Mouse (Mus musculus): ENCODE data around the gene Gja3. TPM values are rescaled to one million over a fixed set of nuclear protein-coding genes. Genes with fewer than 3 reads are reported as not detected.

Gja3 gene
- 0.06 TPM in 1 of 2 replicates, not detected in the other for polyA plus RNA-seq (2012; rRNA removed; ENCODE audit: low replicate concordance)

GRCm38 (mm10) chr14:57057563-57058321 is at the start of gene Gja3:
TSS of gene Gja3 (minus strand) at chr14:57058100.

DNA sequence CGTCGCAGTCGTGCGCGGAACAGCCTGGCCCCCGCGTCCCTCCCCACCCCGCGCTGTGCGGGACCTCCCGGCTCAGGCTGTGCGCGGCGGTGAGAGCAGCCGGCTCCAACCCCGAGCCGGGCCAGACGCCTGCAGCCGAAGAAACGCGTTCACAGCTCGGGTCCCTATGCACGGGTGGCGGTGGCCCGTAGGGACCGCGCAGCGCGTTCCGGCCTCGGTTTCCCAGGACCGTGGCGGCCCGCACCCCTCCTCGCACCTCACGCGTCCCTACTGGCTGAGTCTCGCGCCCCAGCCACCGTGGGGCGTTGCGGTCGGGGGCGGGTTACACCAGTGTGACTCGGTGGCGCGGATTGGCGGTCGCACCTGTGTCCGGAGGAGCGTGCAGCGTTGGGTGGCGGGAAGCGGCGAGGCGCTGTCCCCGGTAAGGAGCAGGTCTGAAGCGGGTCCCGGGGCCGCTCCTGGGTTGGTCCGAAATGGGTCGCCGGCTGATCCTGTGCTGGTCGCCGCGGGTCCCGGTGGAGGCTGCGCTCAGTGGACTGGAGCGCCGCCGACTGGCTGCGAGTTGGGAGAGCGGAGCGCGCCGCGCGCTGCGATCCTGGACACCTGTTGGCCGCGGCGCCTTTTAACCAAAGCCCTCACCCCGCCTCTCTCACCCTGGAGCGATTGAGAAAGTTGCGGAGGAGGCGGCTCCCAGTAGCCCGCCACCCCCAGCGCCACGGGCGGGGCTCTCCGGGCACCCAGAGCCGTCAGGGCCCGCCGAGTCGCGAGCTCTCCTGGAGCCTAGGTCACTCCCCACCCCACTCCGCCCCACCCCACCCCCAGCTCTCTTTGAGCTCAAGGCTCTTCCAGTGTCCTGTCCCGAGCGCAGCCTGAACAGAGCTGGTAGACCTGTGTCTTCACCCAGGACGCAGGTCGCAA is 46.5 kb upstream of the Gja3 start, which contains the start of gene Gjb2:
Gene Gjb2 (minus strand): TSS at position 597 of the 918 bp plus-strand sequence.

Other genes starting within 250 kb of the Gja3 start
- gene Zmym5, start 246.4 kb downstream of the Gja3 start, polyA plus RNA-seq (2012; rRNA removed; ENCODE audit: low replicate concordance), result 0.63 and 1.1 TPM in 2 replicates
- 1.0 and 1.9 TPM in 2 replicates for gene Zmym2, start 171.4 kb downstream of the Gja3 start, polyA plus RNA-seq (2012; rRNA removed; ENCODE audit: low replicate concordance)
- 5.3 and 12.7 TPM in 2 replicates for gene Gjb2, start 46.6 kb upstream of the Gja3 start, polyA plus RNA-seq (2012; rRNA removed; ENCODE audit: low replicate concordance)
- not detected in 2 replicates for gene Gm4491, start 57.8 kb upstream of the Gja3 start, polyA plus RNA-seq (2012; rRNA removed; ENCODE audit: low replicate concordance)
- gene Gjb6, start 75.5 kb upstream of the Gja3 start, polyA plus RNA-seq (2012; rRNA removed; ENCODE audit: low replicate concordance), result not detected in 2 replicates